Mouse (Mus musculus): ENCODE measurements around the gene Dlec1. TPM values are rescaled to one million over a fixed set of nuclear protein-coding genes. Genes with fewer than 3 reads are reported as not detected.
A peak's percentile ranks its signal among the peaks of the same experiment; 100 is the strongest.

The Dlec1 gene
- total RNA-seq, 2 experiments from 2014 or later, result 1.6 to 3.3 TPM

- peak; percentile 95 for DNase-seq (ENCODE audit: low spot score in 2 of 2)
These were observed 14.0 kb upstream of the Dlec1 start for GRCm38 (mm10) chr9:119088148-119088801.

GRCm38 (mm10) chr9:119089437-119089836 is 12.8 kb upstream of the Dlec1 start:
- no peak for DNase-seq (ENCODE audit: low spot score in 2 of 2)

- DNase-seq (ENCODE audit: low spot score in 2 of 2), result no peak
These were observed 11.8 kb upstream of the Dlec1 start for GRCm38 (mm10) chr9:119090462-119090861.

- DNase-seq (ENCODE audit: low spot score in 2 of 2), result no peak
These were observed 10.5 kb upstream of the Dlec1 start for GRCm38 (mm10) chr9:119091581-119092310.

- peak in 1 of 2 experiments; percentile 40 for DNase-seq (ENCODE audit: low spot score in 2 of 2)
These were observed 9.5 kb upstream of the Dlec1 start for GRCm38 (mm10) chr9:119092473-119093418.

GRCm38 (mm10) chr9:119093419-119094295 is 8.6 kb upstream of the Dlec1 start, which contains the start of gene Plcd1:
Gene Plcd1 (minus strand): TSS chr9:119093502.
- DNase-seq (ENCODE audit: low spot score in 2 of 2), result peak; percentile 77 to 82

GRCm38 (mm10) chr9:119094462-119095109 is 7.7 kb upstream of the Dlec1 start:
- DNase-seq (ENCODE audit: low spot score in 2 of 2), result no peak

- no peak for DNase-seq (ENCODE audit: low spot score in 2 of 2)
These were observed 1.9 kb upstream of the Dlec1 start for GRCm38 (mm10) chr9:119100177-119100898.

GRCm38 (mm10) chr9:119102783-119103113 is 470 bp downstream of the Dlec1 start:
- DNase-seq (ENCODE audit: low spot score in 2 of 2), result no peak

- DNase-seq (ENCODE audit: low spot score in 2 of 2), result no peak
These were observed 5.3 kb downstream of the Dlec1 start for GRCm38 (mm10) chr9:119107566-119107965.

- DNase-seq (ENCODE audit: low spot score in 2 of 2), result no peak
These were observed 7.5 kb downstream of the Dlec1 start for GRCm38 (mm10) chr9:119109685-119110353.

GRCm38 (mm10) chr9:119110640-119111039 is 8.4 kb downstream of the Dlec1 start:
- DNase-seq (ENCODE audit: low spot score in 2 of 2), result no peak

GRCm38 (mm10) chr9:119114911-119115310 is 12.6 kb downstream of the Dlec1 start:
- no peak for DNase-seq (ENCODE audit: low spot score in 2 of 2)

GRCm38 (mm10) chr9:119119409-119120167 is 17.3 kb downstream of the Dlec1 start:
- no peak for DNase-seq (ENCODE audit: low spot score in 2 of 2)

GRCm38 (mm10) chr9:119120168-119120560 is 17.9 kb downstream of the Dlec1 start:
- DNase-seq (ENCODE audit: low spot score in 2 of 2), result no peak

- DNase-seq (ENCODE audit: low spot score in 2 of 2), result no peak
These were observed 20.5 kb downstream of the Dlec1 start for GRCm38 (mm10) chr9:119122596-119123369.
